Mouse (Mus musculus): ENCODE results near the gene Nags.

DNA sequence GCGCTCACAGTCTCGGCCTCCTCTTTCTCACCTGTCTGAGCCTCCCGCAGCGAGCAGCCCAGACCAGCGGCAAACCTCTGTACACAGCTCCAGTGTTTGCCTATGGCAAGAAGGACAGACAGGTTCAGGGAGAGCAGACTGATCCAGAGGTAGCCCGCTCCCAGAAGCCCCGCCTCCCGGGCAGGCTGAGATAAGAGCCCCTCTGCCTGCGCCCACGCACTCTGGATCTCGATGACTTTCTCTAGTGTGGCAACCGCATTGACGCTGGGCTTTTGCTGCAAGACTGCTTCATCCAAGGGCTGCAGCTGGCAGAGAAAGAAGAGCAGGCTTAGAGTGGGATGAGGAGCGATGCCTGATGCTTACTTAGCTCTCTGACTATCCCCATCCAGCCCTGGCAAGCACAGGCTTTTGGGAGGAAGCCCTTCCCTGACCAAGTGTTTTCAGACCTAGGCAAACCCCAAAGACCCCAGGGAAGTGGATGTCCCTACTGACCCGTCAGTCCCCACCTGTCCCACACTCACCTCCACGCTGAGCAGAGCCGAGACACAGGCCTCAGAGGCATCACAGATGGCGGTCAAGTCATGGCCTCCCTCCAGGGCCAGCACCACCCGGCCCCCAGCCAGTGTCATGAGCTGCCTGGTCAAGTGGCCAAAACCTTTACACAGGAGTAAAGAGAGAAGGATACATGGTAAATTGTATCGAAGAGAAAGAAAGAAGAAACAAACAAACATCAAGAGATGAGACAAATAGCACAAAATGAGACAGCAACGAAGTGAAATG lies 50.9 kb downstream of the Nags start:
- TF ChIP-seq EP300 (IDR thresholded peaks at IDR 0.05; ENCODE audit: low read depth) (no peak), CTCF (IDR thresholded peaks at IDR 0.05; ENCODE audit: low read depth) (no peak)
